Mouse (Mus musculus) cerebellum, adult 2 months (tissue): ENCODE results near the gene Nxph1.

ENCODE experiments used
- CTCF ChIP-seq: fragments of 200-500 bp; IDR thresholded peaks from 2 replicates; pipeline ENCODE4 v1.5.1; 2011; ENCODE audit warnings: low read depth, mild to moderate bottlenecking, control low read depth, low read length, moderate library complexity, borderline replicate concordance; ENCODE audit not compliant: insufficient read depth
- POLR2A ChIP-seq: fragments of 200-500 bp; IDR thresholded peaks from 2 replicates; pipeline ENCODE4 v1.6.1; 2011; ENCODE audit warnings: low read length, control low read depth, borderline replicate concordance; ENCODE audit not compliant: insufficient read depth

DNA sequence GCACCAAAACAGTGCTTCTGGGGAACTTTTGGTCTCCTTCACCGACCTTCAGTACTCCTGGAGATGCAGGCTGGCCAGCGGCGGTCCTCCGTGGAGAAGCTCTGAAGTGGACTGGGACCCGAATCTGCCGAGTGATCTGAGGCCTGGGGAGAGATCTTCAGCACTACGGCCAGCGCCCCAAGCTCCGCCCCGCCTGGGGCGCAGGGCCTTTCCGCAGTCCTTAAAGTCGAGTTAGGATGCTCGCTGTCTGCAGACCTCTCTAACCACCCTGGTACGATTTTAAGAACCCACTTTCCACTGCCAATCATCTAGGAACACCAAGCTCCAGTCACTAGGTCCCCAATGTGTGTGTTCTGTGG, 9.3 kb downstream of the Nxph1 start:
- TF ChIP-seq CTCF, result no peak
- TF ChIP-seq POLR2A, result no peak
